Mouse (Mus musculus) liver, adult 2 months (tissue): ENCODE measurements around the gene Mipep.

ENCODE experiments used
- CTCF ChIP-seq: fragments of 200-500 bp; IDR thresholded peaks from 2 replicates; pipeline ENCODE4 v1.5.1; 2011; ENCODE audit warnings: low read depth, low read length, control low read depth
- POLR2A ChIP-seq: fragments of 200-500 bp; IDR thresholded peaks from 2 replicates; pipeline ENCODE4 v1.6.1; 2011; ENCODE audit warnings: low read length, control low read depth; ENCODE audit not compliant: insufficient read depth; ENCODE audit errors: extremely low read depth

DNA sequence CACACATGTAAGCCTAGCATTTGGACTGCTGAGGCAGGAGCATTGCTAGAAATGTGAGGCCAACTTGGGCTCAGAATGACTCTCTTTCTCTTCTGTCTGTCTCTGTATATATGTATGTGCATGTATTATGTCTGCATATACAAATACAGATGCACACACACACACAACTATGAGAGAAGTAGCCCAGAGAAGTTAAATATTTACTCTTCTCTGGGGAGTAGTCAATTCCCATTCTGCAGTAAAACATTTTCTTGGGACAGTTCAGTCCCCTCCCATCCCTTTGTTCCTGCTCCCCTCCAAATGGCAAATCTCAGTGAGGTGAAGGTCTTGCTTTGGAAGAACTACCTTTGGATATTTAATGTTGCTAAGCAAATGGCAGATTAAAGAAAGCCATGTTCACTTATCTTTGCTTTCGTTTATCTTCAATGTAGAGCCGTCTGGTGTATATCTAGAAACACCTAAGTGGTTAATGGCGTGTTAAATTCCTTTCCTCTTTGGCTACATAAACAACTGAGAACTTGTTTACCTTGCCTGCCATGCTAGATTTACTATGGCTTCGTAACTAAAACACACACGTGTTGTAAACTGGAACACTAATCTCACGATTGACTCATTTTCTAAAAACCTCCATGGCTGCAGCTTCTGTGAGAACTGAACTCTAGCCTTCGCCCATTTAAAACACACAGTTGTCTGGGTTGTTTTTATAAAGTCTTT, 72.0 kb downstream of the Mipep start:
- TF ChIP-seq CTCF, result no peak
- TF ChIP-seq POLR2A, result no peak
